Mouse (Mus musculus): ENCODE results near the gene Nop16.

- no peak for TF ChIP-seq EP300 (IDR thresholded peaks at IDR 0.05; ENCODE audit: low read depth)
- TF ChIP-seq CTCF (IDR thresholded peaks at IDR 0.05; ENCODE audit: low read depth), result no peak
Measured at GRCm38 (mm10) chr13:54596870-54597269, 7.0 kb upstream of the Nop16 start.

Measured in liver, postnatal 0 days (tissue).